Mouse (Mus musculus): ENCODE data around the gene Gpr162. TPM values are rescaled to one million over a fixed set of nuclear protein-coding genes. Genes with fewer than 3 reads are reported as not detected.

Gene Gpr162
- polyA plus RNA-seq, 1 experiment from 2014 or later, result 11.3 TPM

DNA sequence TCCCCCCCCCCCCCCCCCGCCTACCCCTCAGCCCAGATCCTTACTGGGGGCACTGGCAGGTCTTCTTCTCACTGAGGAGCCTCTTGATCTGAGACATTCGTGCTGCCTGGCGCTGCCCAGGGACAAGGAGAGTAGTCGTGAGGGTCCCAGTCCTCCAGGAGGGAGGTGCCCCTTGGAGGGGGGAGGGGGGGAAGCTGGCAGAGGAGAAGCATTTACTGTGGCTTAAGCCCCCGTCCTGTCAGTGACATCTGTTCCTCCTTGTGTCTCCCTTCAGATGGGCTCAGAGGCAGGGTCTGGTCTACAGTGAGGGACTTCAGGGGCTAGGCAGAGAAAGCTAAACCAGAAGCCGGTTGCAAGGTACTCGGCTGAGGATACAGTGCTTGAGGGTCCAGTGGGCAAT is 2.8 kb upstream of the Gpr162 start:
- no peaks in the 10 kb centered on the region for H3K27me3 ChIP-seq
- H3K9ac ChIP-seq, result 0 out of 2 replicates have a peak overlapping the region, but pooled peaks have one; percentile 11
- no peak overlapping the region for H3K4me2 ChIP-seq (replicated peaks)
- no peaks in the 10 kb centered on the region for H3K9me3 ChIP-seq (replicated peaks)
- H3K4me1 ChIP-seq, result peaks cover 47% of the 10 kb centered on the region
- H3K36me3 ChIP-seq, result no peaks in the 10 kb centered on the region
- 47% methylated on average over 6 of the region's 7 CpGs for WGBS
- 0 out of 2 replicates have a peak overlapping the region, but pooled peaks have one; percentile 44 for H3K27ac ChIP-seq
- H3K4me3 ChIP-seq, result no peak overlapping the region
- no peak for ATAC-seq (ENCODE audit: low FRiP score)

DNA sequence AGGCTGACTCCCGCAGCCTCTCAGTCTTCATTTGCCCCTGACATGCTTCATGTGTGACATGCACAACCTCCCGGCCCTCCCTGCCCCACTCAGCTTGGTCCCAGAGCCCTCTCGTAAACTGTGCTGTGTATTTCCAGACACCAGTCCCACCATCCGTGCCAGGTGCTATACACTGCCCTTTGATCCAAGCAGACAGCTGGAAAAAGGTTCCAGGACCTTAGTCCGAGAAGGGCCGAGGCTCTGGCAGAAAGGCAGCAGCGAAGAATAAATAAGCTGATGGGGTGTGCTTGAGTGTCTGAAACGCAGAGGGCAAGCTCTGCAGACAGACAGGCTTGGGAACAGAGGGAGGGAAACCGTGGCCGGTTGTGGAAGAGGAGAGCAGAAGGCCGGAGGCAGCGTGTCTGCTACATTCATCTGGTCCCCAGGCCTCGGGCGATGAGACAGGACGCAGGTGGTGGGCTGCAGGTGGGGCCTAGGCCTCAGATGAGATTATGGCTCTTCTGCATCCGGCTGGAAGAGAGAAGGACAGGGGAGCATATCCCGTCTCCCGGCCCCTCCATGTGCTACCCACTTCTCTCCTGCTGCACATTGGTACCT is 2.1 kb upstream of the Gpr162 start:
- no peak overlapping the region for H3K4me3 ChIP-seq
- H3K9me3 ChIP-seq (replicated peaks), result no peaks in the 10 kb centered on the region
- no peak overlapping the region for H3K9ac ChIP-seq
- peak overlapping the region; percentile 44 for H3K27ac ChIP-seq
- H3K27me3 ChIP-seq, result no peaks in the 10 kb centered on the region
- H3K4me2 ChIP-seq (replicated peaks), result no peak overlapping the region
- H3K4me1 ChIP-seq, result peaks cover 53% of the 10 kb centered on the region
- no peak for ATAC-seq (ENCODE audit: low FRiP score)
- WGBS, result 58% methylated on average over 18 of the region's 18 CpGs
- no peaks in the 10 kb centered on the region for H3K36me3 ChIP-seq

- WGBS, result 0% methylated on average over 8 of the region's 16 CpGs
- ATAC-seq (ENCODE audit: low FRiP score), result peak; percentile 27
- H3K9me3 ChIP-seq (replicated peaks), result no peaks in the 10 kb centered on the region
- H3K4me1 ChIP-seq, result peaks cover 75% of the 10 kb centered on the region
- peaks cover 11% of the 10 kb centered on the region; the same call in 1 of the 2 replicates for H3K27me3 ChIP-seq
- no peaks in the 10 kb centered on the region for H3K36me3 ChIP-seq
- H3K9ac ChIP-seq, result peak overlapping the region; percentile 85
- peak overlapping the region; percentile 89 for H3K4me2 ChIP-seq (replicated peaks)
- H3K27ac ChIP-seq, result peak overlapping the region; percentile 92
- H3K4me3 ChIP-seq, result peak overlapping the region; percentile 61
Observed at GRCm38 (mm10) chr6:124863125-124863657, 592 bp downstream of the Gpr162 start.

- Histone ChIP-seq H3K9ac (peak overlapping the region; percentile 85), H3K27ac (peak overlapping the region; percentile 92)
- 16% methylated on average over 8 of the region's 8 CpGs for WGBS
Observed at GRCm38 (mm10) chr6:124862406-124863124, 1.2 kb downstream of the Gpr162 start.

GRCm38 (mm10) chr6:124861802-124862201 is 2.0 kb downstream of the Gpr162 start:
- Histone ChIP-seq H3K27ac (peak overlapping the region; percentile 92; the same call in 1 of the 2 replicates), H3K4me2 (replicated peaks) (peak overlapping the region; percentile 89), H3K36me3 (no peaks in the 10 kb centered on the region), H3K27me3 (peaks cover 11% of the 10 kb centered on the region; the same call in 1 of the 2 replicates), H3K9ac (peak overlapping the region; percentile 85; the same call in 1 of the 2 replicates), H3K4me1 (peaks cover 81% of the 10 kb centered on the region), H3K9me3 (replicated peaks) (no peaks in the 10 kb centered on the region), H3K4me3 (no peak overlapping the region)
- 50% methylated on average over 2 of the region's 3 CpGs for WGBS
- ATAC-seq (ENCODE audit: low FRiP score), result no peak

More at GRCm38 (mm10) chr6:124862406-124863124, 1.2 kb downstream of the Gpr162 start:
- peak overlapping the region; percentile 61 for H3K4me3 ChIP-seq
- H3K36me3 ChIP-seq, result no peaks in the 10 kb centered on the region
- peak overlapping the region; percentile 89 for H3K4me2 ChIP-seq (replicated peaks)
- H3K9me3 ChIP-seq (replicated peaks), result no peaks in the 10 kb centered on the region
- ATAC-seq (ENCODE audit: low FRiP score), result no peak
- H3K4me1 ChIP-seq, result peaks cover 81% of the 10 kb centered on the region
- H3K27me3 ChIP-seq, result peaks cover 11% of the 10 kb centered on the region; the same call in 1 of the 2 replicates

DNA sequence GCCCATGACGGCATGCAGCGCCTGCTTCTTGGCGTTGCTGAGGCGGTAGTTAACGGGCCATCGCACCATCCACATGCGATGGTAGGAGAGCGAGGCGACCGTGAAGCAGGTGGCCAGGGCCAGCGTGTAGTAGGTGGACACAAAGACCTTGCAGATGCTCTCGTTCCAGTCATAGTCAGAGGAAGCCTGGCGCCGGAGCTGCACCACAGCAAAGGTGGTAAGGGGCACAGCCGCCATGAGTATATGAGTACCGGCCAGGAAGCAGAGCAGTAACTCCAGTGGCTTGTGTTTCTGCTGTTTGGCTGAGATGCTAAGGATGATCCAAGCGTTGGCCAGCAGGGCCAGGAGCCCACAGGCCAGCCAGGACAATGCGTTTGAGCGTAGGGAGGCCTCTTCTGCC is 2.5 kb downstream of the Gpr162 start:
- peaks cover 11% of the 10 kb centered on the region; the same call in 1 of the 2 replicates for H3K27me3 ChIP-seq
- peaks cover 82% of the 10 kb centered on the region for H3K4me1 ChIP-seq
- no peak for ATAC-seq (ENCODE audit: low FRiP score)
- no peak overlapping the region for H3K4me3 ChIP-seq
- peak overlapping the region; percentile 89; the same call in 1 of the 2 replicates for H3K4me2 ChIP-seq (replicated peaks)
- H3K9me3 ChIP-seq (replicated peaks), result no peaks in the 10 kb centered on the region
- H3K27ac ChIP-seq, result peak overlapping the region; percentile 92; the same call in 1 of the 2 replicates
- H3K36me3 ChIP-seq, result no peaks in the 10 kb centered on the region
- peak overlapping the region; percentile 85; the same call in 1 of the 2 replicates for H3K9ac ChIP-seq
- WGBS, result 82% methylated on average over 19 of the region's 19 CpGs

DNA sequence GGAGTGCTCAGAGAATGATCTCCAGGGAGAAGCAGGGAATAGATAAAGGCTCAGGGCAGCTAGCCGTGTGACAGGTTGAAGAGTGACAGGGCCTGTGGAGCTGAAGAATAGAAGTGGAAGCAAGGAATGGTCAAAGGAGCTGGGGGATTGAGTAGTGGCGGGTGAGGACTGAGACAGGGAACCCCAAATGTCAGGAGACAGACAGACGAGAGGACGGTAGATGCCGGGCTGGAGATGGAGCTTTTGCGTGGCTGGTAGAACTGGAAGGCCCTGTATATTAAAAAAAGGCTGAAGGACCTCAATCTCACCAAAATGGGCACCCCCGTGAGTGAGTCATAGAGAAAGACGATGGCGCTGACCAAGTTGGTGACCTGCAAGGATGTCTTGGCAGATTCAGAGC is 3.3 kb downstream of the Gpr162 start:
- peaks cover 11% of the 10 kb centered on the region; the same call in 1 of the 2 replicates for H3K27me3 ChIP-seq
- H3K36me3 ChIP-seq, result no peaks in the 10 kb centered on the region
- H3K9ac ChIP-seq, result peak overlapping the region; percentile 29; the same call in 1 of the 2 replicates
- H3K9me3 ChIP-seq (replicated peaks), result no peaks in the 10 kb centered on the region
- no peak overlapping the region for H3K4me2 ChIP-seq (replicated peaks)
- WGBS, result 75% methylated on average over 9 of the region's 9 CpGs
- ATAC-seq (ENCODE audit: low FRiP score), result no peak
- H3K27ac ChIP-seq, result peak overlapping the region; percentile 80
- no peak overlapping the region for H3K4me3 ChIP-seq
- H3K4me1 ChIP-seq, result peaks cover 81% of the 10 kb centered on the region

GRCm38 (mm10) chr6:124859725-124860124 is 4.1 kb downstream of the Gpr162 start:
- 12% methylated on average over 12 of the region's 12 CpGs for WGBS
- 0 out of 2 replicates have a peak, but pooled peaks have one; percentile 4 for ATAC-seq (ENCODE audit: low FRiP score)
- peak overlapping the region; percentile 34 for H3K4me2 ChIP-seq (replicated peaks)
- H3K9me3 ChIP-seq (replicated peaks), result no peaks in the 10 kb centered on the region
- peak overlapping the region; percentile 47 for H3K9ac ChIP-seq
- H3K27me3 ChIP-seq, result peaks cover 11% of the 10 kb centered on the region; the same call in 1 of the 2 replicates
- no peak overlapping the region for H3K4me3 ChIP-seq
- peaks cover 78% of the 10 kb centered on the region for H3K4me1 ChIP-seq
- H3K36me3 ChIP-seq, result no peaks in the 10 kb centered on the region
- H3K27ac ChIP-seq, result peak overlapping the region; percentile 80

- Histone ChIP-seq H3K27ac (peak overlapping the region; percentile 14; the same call in 1 of the 2 replicates), H3K27me3 (peaks cover 11% of the 10 kb centered on the region; the same call in 1 of the 2 replicates), H3K4me1 (peaks cover 68% of the 10 kb centered on the region), H3K36me3 (no peaks in the 10 kb centered on the region), H3K4me2 (replicated peaks) (peak overlapping the region; percentile 71), H3K9ac (peak overlapping the region; percentile 88; the same call in 1 of the 2 replicates), H3K4me3 (peak overlapping the region; percentile 66; the same call in 1 of the 2 replicates), H3K9me3 (replicated peaks) (no peaks in the 10 kb centered on the region)
- no peak for ATAC-seq (ENCODE audit: low FRiP score)
- 73% methylated on average over 28 of the region's 28 CpGs for WGBS
Observed at GRCm38 (mm10) chr6:124858561-124859318, 5.0 kb downstream of the Gpr162 start.

- H3K27me3 ChIP-seq, result peaks cover 11% of the 10 kb centered on the region; the same call in 1 of the 2 replicates
- peak overlapping the region; percentile 71 for H3K4me2 ChIP-seq (replicated peaks)
- peak overlapping the region; percentile 88 for H3K9ac ChIP-seq
- 22% methylated on average over 26 of the region's 26 CpGs for WGBS
- peak overlapping the region; percentile 95 for H3K27ac ChIP-seq
- no peaks in the 10 kb centered on the region for H3K9me3 ChIP-seq (replicated peaks)
- peak overlapping the region; percentile 66 for H3K4me3 ChIP-seq
- peaks cover 64% of the 10 kb centered on the region for H3K4me1 ChIP-seq
- ATAC-seq (ENCODE audit: low FRiP score), result no peak; the same call in 1 of the 2 replicates
- no peaks in the 10 kb centered on the region for H3K36me3 ChIP-seq
Observed at GRCm38 (mm10) chr6:124857840-124858530, 5.8 kb downstream of the Gpr162 start.
